Mouse (Mus musculus): ENCODE measurements around the gene Sval2. TPM values are rescaled to one million over a fixed set of nuclear protein-coding genes. Genes with fewer than 3 reads are reported as not detected.

Sval2 gene
- not detected for total RNA-seq (2021)

GRCm38 (mm10) chr6:41852689-41853088, at the start of gene Sval2:
TSS of gene Sval2 (plus strand) at chr6:41852989.
- no peak for DNase-seq (ENCODE audit: low spot score in 2 of 2)
- intact Hi-C loops (cut with DNase I) = no loop called here

DNA sequence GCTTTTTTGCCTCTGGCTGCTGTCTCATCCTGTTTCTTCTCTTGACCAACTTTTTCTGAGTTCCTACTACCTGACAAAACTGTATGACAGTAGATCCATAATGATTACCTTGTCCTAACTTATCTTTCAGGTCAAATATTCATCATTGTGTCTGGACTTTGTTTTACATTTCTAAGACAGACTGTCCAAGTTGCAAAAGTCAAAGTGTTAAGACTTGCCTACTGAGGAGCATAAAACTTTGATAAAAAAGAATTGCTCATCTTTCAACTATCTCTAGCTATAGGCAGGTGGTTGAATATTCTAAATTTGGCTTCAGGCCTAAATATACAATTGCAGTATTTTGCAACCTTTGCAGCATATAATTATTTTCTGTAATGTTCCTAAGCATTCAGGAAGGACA, 28.7 kb upstream of the Sval2 start:
- DNase-seq (ENCODE audit: low spot score in 2 of 2) = no peak
- intact Hi-C loops (cut with DNase I) = no loop called here

DNA sequence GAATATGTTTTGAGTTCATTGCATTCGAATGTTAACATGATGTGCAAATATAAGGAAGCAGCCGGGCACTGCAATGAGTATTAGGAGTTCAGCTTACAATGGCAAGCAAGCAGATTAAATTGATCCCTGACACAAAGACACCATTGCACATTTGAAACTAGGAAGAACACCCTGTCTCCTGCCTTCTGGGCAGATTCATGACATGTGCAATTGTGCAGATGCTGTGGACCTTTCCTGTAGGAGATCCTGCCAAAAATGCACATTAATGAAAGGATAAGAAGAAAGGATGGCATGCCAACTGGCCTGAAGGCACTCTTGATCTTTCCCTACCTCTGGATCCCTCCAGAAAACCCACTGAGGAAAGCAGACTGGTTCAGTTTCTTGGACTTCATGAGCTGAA, 23.3 kb upstream of the Sval2 start:
- intact Hi-C loops (cut with DNase I) = no loop called here
- no peak for DNase-seq (ENCODE audit: low spot score in 2 of 2)

DNA sequence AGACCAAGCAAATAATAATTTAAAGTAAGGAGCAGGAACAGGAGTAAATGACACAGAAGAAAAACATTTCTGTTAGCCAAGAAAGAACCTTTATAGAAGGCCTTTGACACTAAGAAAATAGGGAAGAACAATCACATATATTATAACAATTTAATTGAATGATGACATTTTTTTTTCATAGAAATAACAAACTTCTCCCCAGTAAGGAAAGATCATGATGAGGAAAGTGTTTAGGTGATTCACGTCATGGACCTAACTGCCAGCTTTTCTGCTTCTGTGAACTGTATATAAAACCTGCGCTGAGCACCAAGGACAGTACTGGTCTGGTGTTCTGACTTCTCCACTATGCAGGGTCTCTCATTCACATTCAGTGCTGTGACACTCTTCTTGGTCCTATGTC, 5.6 kb upstream of the Sval2 start, which contains the start of gene Pip:
Gene Pip (plus strand): TSS at position 301 of the 400 bp plus-strand sequence.
- intact Hi-C loops (cut with DNase I) = no loop called here
- no peak for DNase-seq (ENCODE audit: low spot score in 2 of 2)

DNA sequence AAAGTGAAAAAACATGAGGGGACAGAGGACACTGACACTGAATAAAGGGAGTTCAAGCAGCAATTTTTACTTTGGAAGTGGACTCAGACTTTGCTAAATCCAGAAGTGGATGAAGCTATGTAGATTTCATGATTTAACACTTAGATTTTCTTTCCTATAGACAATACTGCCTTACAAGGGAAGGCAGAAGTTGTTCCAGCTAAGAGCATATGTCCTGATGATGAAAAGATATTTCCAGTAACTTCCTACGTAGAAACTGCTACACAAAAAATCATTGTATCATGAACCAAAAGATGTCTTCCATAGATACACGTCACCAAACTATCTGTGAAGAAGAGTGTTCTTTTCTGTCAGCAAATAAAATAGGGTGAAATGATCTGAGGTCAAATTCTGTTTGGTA, 11.2 kb downstream of the Sval2 start:
- peak in 1 of 2 experiments; percentile 19 for DNase-seq (ENCODE audit: low spot score in 2 of 2)
- intact Hi-C loops (cut with DNase I) = no loop called here

- intact Hi-C loops (cut with DNase I) = loop anchor here (5.0 to 10.0 kb wide), 2 partner anchors 133 to 156 kb away; no protein-coding TSS in a partner anchor
- no peak for DNase-seq (ENCODE audit: low spot score in 2 of 2)
Measured at GRCm38 (mm10) chr6:41911625-41912024, 58.8 kb downstream of the Sval2 start.

Other genes with a start within 250 kb of the Sval2 start
- gene Ephb6, start 247.5 kb upstream of the Sval2 start, total RNA-seq (2021) = 100 to 1,000 TPM; 116 to 117 TPM
- gene Trpv6, start 216.6 kb upstream of the Sval2 start, total RNA-seq (2021) = 1 to 10 TPM; 1.5 to 2.7 TPM
- gene Trpv5, start 172.2 kb upstream of the Sval2 start, total RNA-seq (2021) = not detected
- gene Llcfc1, start 168.6 kb upstream of the Sval2 start, total RNA-seq (2021) = not detected
- gene Kel, start 148.7 kb upstream of the Sval2 start, total RNA-seq (2021) = not detected
- gene Olfr459, start 77.8 kb upstream of the Sval2 start, total RNA-seq (2021) = not detected
- gene Pip, start 5.5 kb upstream of the Sval2 start, total RNA-seq (2021) = not detected
- not detected for gene Sval1, start 98.6 kb downstream of the Sval2 start, total RNA-seq (2021)
- not detected for gene Sval3, start 115.2 kb downstream of the Sval2 start, total RNA-seq (2021)
- gene Sva, start 185.4 kb downstream of the Sval2 start, total RNA-seq (2021) = not detected

Measured in left cerebral cortex, postnatal 25 days (tissue).